Mouse (Mus musculus) olfactory bulb, adult 2 months (tissue): ENCODE results near the gene Inf2.

Experiments
- CTCF ChIP-seq: fragments of 200-500 bp; IDR thresholded peaks from 2 replicates; pipeline ENCODE4 v1.5.1; 2012; ENCODE audit warnings: low read depth, mild to moderate bottlenecking, low read length, moderate library complexity; ENCODE audit not compliant: insufficient read depth
- POLR2A ChIP-seq: fragments of 200-500 bp; IDR thresholded peaks from 2 replicates; pipeline ENCODE4 v1.6.1; 2012; ENCODE audit warnings: mild to moderate bottlenecking, low read depth, low read length, moderate library complexity; ENCODE audit not compliant: insufficient read depth

DNA sequence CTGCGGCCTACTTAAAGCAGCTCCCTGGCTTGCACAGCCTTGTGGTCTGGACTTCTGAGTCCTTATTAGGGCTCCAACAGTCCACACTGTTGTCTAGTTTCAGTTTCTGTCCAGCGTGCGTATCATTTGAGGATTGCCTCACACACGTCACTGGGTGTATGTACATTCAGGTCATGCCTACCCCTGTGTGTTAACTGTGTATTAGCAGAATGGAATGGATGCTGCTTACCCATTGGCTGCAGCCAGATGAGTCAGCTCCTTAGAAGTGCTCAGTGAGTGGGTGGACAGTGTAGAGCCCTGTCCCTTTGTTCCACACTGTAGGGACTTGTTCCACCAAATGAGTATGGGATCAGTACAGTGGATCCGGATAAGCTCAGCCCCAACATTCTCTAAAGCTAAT is 59.5 kb downstream of the Inf2 start:
- TF ChIP-seq CTCF (no peak), POLR2A (no peak)
